Mouse (Mus musculus) forebrain, embryonic 13.5 days (tissue): ENCODE results near the gene Dync2li1. TPM values are rescaled to one million over a fixed set of nuclear protein-coding genes. Genes with fewer than 3 reads are reported as not detected.

Source experiments
- ATAC-seq: fragments of 200-750 bp; cut with Nextera tagmentation; 2 replicates; pipeline ENCODE4 v1.8.0; 2017
- H3K27ac ChIP-seq: fragments of 300-500 bp; sonication (generic); 2 replicates; pipeline ENCODE4 v1.5.1; 2015; ENCODE audit warnings: inconsistent platforms, mild to moderate bottlenecking, moderate library complexity
- H3K27me3 ChIP-seq: fragments of 300-500 bp; sonication (generic); 2 replicates; pipeline ENCODE4 v1.6.1; 2015; ENCODE audit warnings: mild to moderate bottlenecking, inconsistent platforms
- H3K36me3 ChIP-seq: fragments of 300-500 bp; sonication (generic); 2 replicates; pipeline ENCODE4 v1.6.1; 2015; ENCODE audit warnings: mild to moderate bottlenecking, inconsistent platforms; ENCODE audit not compliant: poor library complexity, severe bottlenecking
- H3K4me1 ChIP-seq: fragments of 300-500 bp; sonication (generic); 2 replicates; pipeline ENCODE4 v1.6.1; 2015; ENCODE audit warnings: inconsistent platforms
- H3K4me2 ChIP-seq: fragments of 300-500 bp; sonication (generic); 2 replicates; pipeline ENCODE4 v1.6.1; 2015; ENCODE audit warnings: inconsistent platforms, mild to moderate bottlenecking, moderate library complexity
- H3K4me3 ChIP-seq: fragments of 300-500 bp; sonication (generic); 2 replicates; pipeline ENCODE4 v1.5.1; 2015; ENCODE audit warnings: mild to moderate bottlenecking, inconsistent platforms
- H3K9ac ChIP-seq: fragments of 300-500 bp; sonication (generic); 2 replicates; pipeline ENCODE4 v1.6.1; 2015; ENCODE audit warnings: mild to moderate bottlenecking, inconsistent platforms
- H3K9me3 ChIP-seq: fragments of 300-500 bp; sonication (generic); replicated peaks from 2 replicates; pipeline ENCODE4 v1.6.1; 2016; ENCODE audit warnings: inconsistent platforms
- WGBS: fragments of 180-500 bp; shearing (Covaris S2); methylation state at CpG from one replicate; pipeline ENCODE4 v1.1.7; 2015; 5-methylcytosine and 5-hydroxymethylcytosine counted together
- polyA plus RNA-seq: library from polyadenylated mRNA; unstranded; fragments of >200 nt; fragmentation: Nextera tagmentation; extraction: Ambion mirVana; gene quantifications from 2 replicates; pipeline ENCODE4 v1.2.1, GENCODE M21; 2015

Dync2li1 gene
- polyA plus RNA-seq, 1 experiment from 2014 or later: 30.6 TPM

- H3K27me3 ChIP-seq: peaks cover 29% of the 10 kb centered on the region
- 0 out of 2 replicates have a peak, but pooled peaks have one; percentile 45 for ATAC-seq
- H3K9me3 ChIP-seq: no peaks in the 10 kb centered on the region
- no peak within 1 kb of the TSS for H3K27ac ChIP-seq
- H3K9ac ChIP-seq: peak within 1 kb of the TSS; percentile 56
- no peaks in the 10 kb centered on the region for H3K36me3 ChIP-seq
- peak within 1 kb of the TSS; percentile 37 for H3K4me3 ChIP-seq
- H3K4me1 ChIP-seq: peaks cover 13% of the 10 kb centered on the region
- WGBS: under 1% methylated on average over 24 of the region's 24 CpGs
- H3K4me2 ChIP-seq: peak within 1 kb of the TSS; percentile 66
These were observed 49.7 kb downstream of the Dync2li1 start, which contains the start of gene Abcg8 for GRCm38 (mm10) chr17:84675951-84676366. Gene Abcg8 (plus strand): TSS chr17:84676302.

GRCm38 (mm10) chr17:84677595-84677994, 51.3 kb downstream of the Dync2li1 start:
- no peak overlapping the region for H3K4me3 ChIP-seq
- ATAC-seq: no peak
- H3K27ac ChIP-seq: no peak overlapping the region
- H3K4me2 ChIP-seq: no peak overlapping the region
- peaks cover 29% of the 10 kb centered on the region for H3K27me3 ChIP-seq
- 92% methylated on average over 11 of the region's 11 CpGs for WGBS
- H3K36me3 ChIP-seq: no peaks in the 10 kb centered on the region
- H3K4me1 ChIP-seq: peaks cover 13% of the 10 kb centered on the region
- H3K9ac ChIP-seq: no peak overlapping the region
- H3K9me3 ChIP-seq: no peaks in the 10 kb centered on the region

- peaks cover 7% of the 10 kb centered on the region; the same call in 1 of the 2 replicates for H3K27me3 ChIP-seq
- H3K36me3 ChIP-seq: no peaks in the 10 kb centered on the region
- no peak overlapping the region for H3K27ac ChIP-seq
- no peaks in the 10 kb centered on the region for H3K4me1 ChIP-seq
- no peaks in the 10 kb centered on the region for H3K9me3 ChIP-seq
- 83% methylated on average over 3 of the region's 3 CpGs for WGBS
- H3K9ac ChIP-seq: no peak overlapping the region
- H3K4me3 ChIP-seq: no peak overlapping the region
- H3K4me2 ChIP-seq: no peak overlapping the region
- ATAC-seq: no peak
These were observed 55.4 kb downstream of the Dync2li1 start for GRCm38 (mm10) chr17:84681670-84682069.

- Histone ChIP-seq H3K27me3 (no peaks in the 10 kb centered on the region), H3K4me1 (no peaks in the 10 kb centered on the region), H3K27ac (no peak within 1 kb of the TSS), H3K9ac (no peak within 1 kb of the TSS), H3K4me2 (no peak within 1 kb of the TSS), H3K36me3 (no peaks in the 10 kb centered on the region), H3K4me3 (no peak within 1 kb of the TSS), H3K9me3 (no peaks in the 10 kb centered on the region)
- ATAC-seq: no peak
- 85% methylated on average over 18 of the region's 18 CpGs for WGBS
These were observed 56.7 kb downstream of the Dync2li1 start, which contains the start of gene Abcg5 for GRCm38 (mm10) chr17:84682734-84683717. Gene Abcg5 (minus strand): TSS chr17:84683011.

GRCm38 (mm10) chr17:84684284-84684683, 58.0 kb downstream of the Dync2li1 start:
- Histone ChIP-seq H3K27ac (no peak overlapping the region), H3K4me3 (no peak overlapping the region), H3K9me3 (no peaks in the 10 kb centered on the region), H3K4me1 (no peaks in the 10 kb centered on the region), H3K36me3 (no peaks in the 10 kb centered on the region), H3K9ac (no peak overlapping the region), H3K27me3 (no peaks in the 10 kb centered on the region), H3K4me2 (no peak overlapping the region)
- WGBS: 53% methylated on average over 6 of the region's 6 CpGs
- ATAC-seq: no peak

GRCm38 (mm10) chr17:84685286-84685685, 59.0 kb downstream of the Dync2li1 start:
- Histone ChIP-seq H3K36me3 (no peaks in the 10 kb centered on the region), H3K27ac (no peak overlapping the region), H3K4me2 (no peak overlapping the region), H3K4me1 (no peaks in the 10 kb centered on the region), H3K9ac (no peak overlapping the region), H3K27me3 (no peaks in the 10 kb centered on the region), H3K4me3 (no peak overlapping the region), H3K9me3 (no peaks in the 10 kb centered on the region)
- 81% methylated on average over 4 of the region's 4 CpGs for WGBS
- ATAC-seq: no peak

- no peak for ATAC-seq
- no peaks in the 10 kb centered on the region for H3K9me3 ChIP-seq
- H3K4me3 ChIP-seq: no peak overlapping the region
- H3K27me3 ChIP-seq: no peaks in the 10 kb centered on the region
- no peak overlapping the region for H3K9ac ChIP-seq
- no peaks in the 10 kb centered on the region for H3K36me3 ChIP-seq
- no peak overlapping the region for H3K4me2 ChIP-seq
- no peaks in the 10 kb centered on the region for H3K4me1 ChIP-seq
- H3K27ac ChIP-seq: no peak overlapping the region
- whole genome bisulfite sequencing: 76% methylated on average over 5 of the region's 5 CpGs
These were observed 61.7 kb downstream of the Dync2li1 start for GRCm38 (mm10) chr17:84687994-84688393.

GRCm38 (mm10) chr17:84688834-84689233, 62.5 kb downstream of the Dync2li1 start:
- Histone ChIP-seq H3K9me3 (no peaks in the 10 kb centered on the region), H3K4me3 (no peak overlapping the region), H3K4me2 (no peak overlapping the region), H3K4me1 (no peaks in the 10 kb centered on the region), H3K27me3 (no peaks in the 10 kb centered on the region), H3K36me3 (no peaks in the 10 kb centered on the region), H3K27ac (no peak overlapping the region), H3K9ac (no peak overlapping the region)
- no peak for ATAC-seq
- WGBS: 91% methylated on average over 11 of the region's 11 CpGs

GRCm38 (mm10) chr17:84689316-84689715, 63.0 kb downstream of the Dync2li1 start:
- H3K4me2 ChIP-seq: no peak overlapping the region
- H3K9me3 ChIP-seq: no peaks in the 10 kb centered on the region
- no peaks in the 10 kb centered on the region for H3K36me3 ChIP-seq
- H3K27me3 ChIP-seq: no peaks in the 10 kb centered on the region
- H3K4me3 ChIP-seq: no peak overlapping the region
- no peak for ATAC-seq
- 89% methylated on average over 5 of the region's 5 CpGs for WGBS
- no peaks in the 10 kb centered on the region for H3K4me1 ChIP-seq
- no peak overlapping the region for H3K9ac ChIP-seq
- no peak overlapping the region for H3K27ac ChIP-seq

- Histone ChIP-seq H3K27ac (no peak overlapping the region; the same call in 1 of the 2 replicates), H3K9ac (no peak overlapping the region), H3K4me1 (no peaks in the 10 kb centered on the region), H3K36me3 (no peaks in the 10 kb centered on the region), H3K27me3 (no peaks in the 10 kb centered on the region), H3K9me3 (no peaks in the 10 kb centered on the region), H3K4me3 (no peak overlapping the region), H3K4me2 (no peak overlapping the region)
- no peak for ATAC-seq
- 93% methylated on average over 5 of the region's 5 CpGs for WGBS
These were observed 63.8 kb downstream of the Dync2li1 start for GRCm38 (mm10) chr17:84690111-84690510.

GRCm38 (mm10) chr17:84693741-84694140, 67.4 kb downstream of the Dync2li1 start:
- ATAC-seq: no peak
- Histone ChIP-seq H3K4me3 (no peak overlapping the region), H3K4me2 (no peak overlapping the region), H3K9me3 (no peaks in the 10 kb centered on the region), H3K4me1 (no peaks in the 10 kb centered on the region), H3K27ac (no peak overlapping the region), H3K27me3 (peaks cover 15% of the 10 kb centered on the region), H3K9ac (no peak overlapping the region), H3K36me3 (no peaks in the 10 kb centered on the region)
- 93% methylated on average over 2 of the region's 2 CpGs for WGBS

- Histone ChIP-seq H3K9ac (no peak overlapping the region), H3K27ac (no peak overlapping the region), H3K4me2 (no peak overlapping the region), H3K9me3 (no peaks in the 10 kb centered on the region), H3K27me3 (peaks cover 15% of the 10 kb centered on the region), H3K4me1 (no peaks in the 10 kb centered on the region), H3K36me3 (no peaks in the 10 kb centered on the region), H3K4me3 (no peak overlapping the region)
- 71% methylated on average over 6 of the region's 6 CpGs for WGBS
- ATAC-seq: no peak
These were observed 70.2 kb downstream of the Dync2li1 start for GRCm38 (mm10) chr17:84696537-84696936.
